Mouse (Mus musculus) urinary bladder, adult 18-20 months (tissue): ENCODE measurements at regions not wholly inside any gene's neighbourhood (a gene's known extent, or its start where the extent isn't known, plus 50 kb on each side); places are given as distances from the start of the nearest gene placed in this dataset.

Experiments
- DNase-seq, 2 experiments: peaks; one replicate each; pipeline ENCODE4 v3.0.0; 2022; ENCODE audit warnings: low spot score in 2 of 2, mixed read lengths in 2 of 2

DNA sequence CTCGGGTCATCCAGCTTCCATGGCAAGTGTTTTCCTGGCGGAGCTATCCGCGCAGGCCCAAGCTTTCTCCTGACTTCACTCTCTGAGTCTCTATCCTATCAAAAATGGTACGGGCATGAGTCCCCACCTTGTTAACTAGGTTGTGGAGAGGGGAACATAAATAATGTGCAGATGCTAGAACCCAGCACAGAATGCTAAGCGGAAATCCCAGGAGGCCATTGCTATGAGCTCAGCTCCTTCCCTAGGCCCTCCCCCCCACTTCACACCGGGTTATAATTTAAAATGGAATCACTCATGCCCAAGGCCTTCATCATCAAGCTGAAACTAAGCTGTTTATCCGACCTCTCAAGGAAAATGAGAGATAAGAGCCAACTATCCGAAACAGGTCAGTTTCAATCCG is 60.4 kb upstream of the Cd83 start:
- DNase-seq = no peak

DNA sequence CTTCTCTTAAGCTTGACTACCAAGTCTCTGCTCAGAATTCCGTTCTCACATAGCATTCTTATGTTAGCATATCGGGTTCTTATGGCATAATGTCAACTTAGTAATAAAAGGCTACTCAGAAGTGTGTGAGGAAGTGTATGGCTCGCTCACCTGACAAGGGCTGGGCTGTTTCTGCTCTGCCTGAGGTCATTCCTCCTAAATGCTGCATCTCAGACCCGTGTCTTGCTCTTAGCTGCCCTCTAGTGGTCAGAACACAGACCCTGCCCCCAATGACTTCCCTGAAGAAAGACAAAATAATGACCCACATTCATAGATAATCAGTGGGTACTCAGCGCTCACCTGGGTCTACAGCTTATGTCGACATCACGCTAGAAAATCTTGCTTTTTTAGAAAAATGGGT is 58.9 kb upstream of the Cd83 start:
- DNase-seq = peak; percentile 14 to 18

DNA sequence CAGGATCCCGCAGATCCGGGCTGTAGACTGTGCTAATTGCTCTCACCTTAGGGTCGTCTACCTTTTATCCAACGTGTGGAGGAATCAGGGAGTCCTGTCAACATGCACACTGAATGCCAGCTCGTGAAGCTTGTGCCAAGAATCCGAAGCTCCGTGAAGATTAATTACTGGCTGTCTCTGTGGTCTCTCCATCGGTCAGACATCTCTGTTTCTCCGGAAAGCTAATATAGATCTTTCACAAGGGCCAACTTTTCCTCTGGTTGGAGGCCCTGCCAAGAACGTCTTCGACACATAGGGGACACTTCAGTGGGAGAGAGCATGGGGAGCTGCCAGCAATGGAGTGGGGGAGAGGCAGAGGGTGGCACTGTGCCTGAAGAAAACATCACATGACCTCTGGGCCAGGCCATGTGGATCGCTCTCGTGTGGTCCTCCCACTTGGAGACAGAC is 57.7 kb upstream of the Cd83 start:
- no peak for DNase-seq

DNA sequence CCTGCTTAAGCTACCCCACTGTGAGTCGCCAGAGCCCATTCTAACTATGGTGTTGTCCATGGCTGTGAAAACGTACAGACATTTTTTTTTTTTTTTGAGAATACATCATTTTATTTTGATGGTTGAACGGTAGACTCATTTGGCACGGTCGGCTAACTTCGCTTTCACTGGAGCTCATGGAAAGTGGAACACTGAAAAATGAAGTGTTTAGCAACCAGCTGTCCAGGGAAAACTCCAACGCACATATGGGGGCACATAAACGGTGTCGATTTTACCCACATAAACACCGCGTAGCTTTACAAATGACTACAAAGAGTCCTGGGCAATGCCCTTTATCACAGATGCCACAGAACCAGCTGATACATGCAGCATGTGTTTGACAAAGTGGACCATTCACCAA is 55.0 kb upstream of the Cd83 start:
- no peak for DNase-seq

DNA sequence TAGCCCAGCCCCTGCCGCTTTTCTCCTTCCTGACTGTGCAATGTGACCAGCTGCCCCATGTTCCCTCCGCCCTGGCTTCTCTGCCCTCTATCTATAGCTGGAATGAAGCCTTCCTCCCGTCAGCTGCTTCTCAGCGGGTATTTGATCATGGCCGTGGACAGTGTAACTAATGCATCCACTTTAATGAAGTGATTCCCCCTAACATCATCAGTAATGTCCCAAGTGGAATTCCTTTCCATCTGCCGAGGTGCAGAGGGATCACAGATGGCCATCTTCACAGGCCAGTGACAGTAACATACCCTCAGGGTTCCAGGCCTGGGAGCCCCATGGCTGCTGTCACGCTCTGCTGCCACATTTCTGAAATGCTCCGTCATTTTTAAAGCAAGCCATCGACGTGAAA is 51.5 kb upstream of the Cd83 start:
- DNase-seq = no peak

DNA sequence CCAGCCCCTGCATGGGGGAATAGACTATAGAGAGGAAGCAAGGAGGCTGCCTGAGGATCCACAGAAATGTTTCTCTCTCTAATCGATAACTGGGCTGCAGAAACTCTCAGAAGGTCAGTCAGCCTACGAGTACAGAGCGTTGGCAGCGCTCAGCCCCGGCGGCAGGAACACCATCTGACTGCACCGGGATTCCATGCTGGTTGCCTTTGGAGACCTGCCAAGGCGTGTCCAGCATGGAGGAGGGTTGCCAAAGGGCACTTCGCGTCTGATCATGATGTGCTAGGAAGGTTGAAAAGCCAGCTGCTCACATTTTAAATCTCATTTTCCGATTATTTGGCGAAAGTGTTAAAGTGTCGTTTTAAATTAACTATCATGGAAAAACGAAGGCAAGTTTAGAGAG is 49.9 kb upstream of the Cd83 start:
- no peak for DNase-seq
